34 mouse cellular contexts compared by ENCODE assay signal in the genomic region with DNA sequence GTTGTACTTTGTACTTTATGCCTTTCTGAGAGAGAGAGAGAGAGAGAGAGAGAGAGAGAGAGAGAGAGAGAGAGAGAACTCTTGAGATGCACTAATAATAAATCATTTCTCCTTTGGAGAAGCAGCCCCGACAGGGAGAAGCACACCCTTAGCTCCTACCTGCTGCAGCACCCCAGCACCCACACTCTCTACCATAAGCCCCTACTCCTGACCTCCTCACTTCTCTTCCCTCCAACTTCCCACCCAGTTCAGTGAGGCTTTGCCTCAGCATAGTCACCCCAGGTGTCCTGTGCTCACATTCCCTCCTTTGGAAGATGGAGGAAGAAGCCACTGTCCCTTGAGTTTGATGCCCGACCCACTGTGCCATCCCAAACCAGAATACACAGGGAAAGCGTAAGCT.
"Had no signal": no experiment of that assay in that cellular context is flagged by ENCODE, and none has a peak within 500 bp of the region (broad histone marks: within the 10 kb centered on the region; RNA-seq: fewer than 3 reads in every experiment).

No protein-coding gene starts in this region.

- H3K4me1 ChIP-seq: hindbrain, embryonic 12.5 days; hindbrain, embryonic 13.5 days; hindbrain, embryonic 15.5 days; intestine, embryonic 15.5 days; kidney, embryonic 15.5 days had no signal

- H3K36me3 ChIP-seq: hindbrain, embryonic 10.5 days had no signal

- ATAC-seq: hindbrain, embryonic 16.5 days; hindbrain, postnatal 0 days; inflammation-experienced regulatory T-cells, adult 6 months; intestine, embryonic 15.5 days; intestine, embryonic 16.5 days; intestine, postnatal 0 days had no signal

- H3K4me3 ChIP-seq: heart, embryonic 10.5 days; heart, embryonic 12.5 days; heart, embryonic 13.5 days; heart, embryonic 15.5 days; hindbrain, embryonic 10.5 days; hindbrain, embryonic 12.5 days; hindbrain, embryonic 13.5 days; hindbrain, embryonic 15.5 days; intestine, embryonic 15.5 days; kidney, embryonic 15.5 days; layer of hippocampus, adult 2 months had no signal

- H3K9ac ChIP-seq: heart, embryonic 12.5 days; heart, embryonic 13.5 days; heart, embryonic 15.5 days; hindbrain, embryonic 12.5 days; hindbrain, embryonic 13.5 days; hindbrain, embryonic 14.5 days; hindbrain, embryonic 15.5 days; intestine, embryonic 15.5 days; kidney, embryonic 15.5 days had no signal

- H3K4me2 ChIP-seq: heart, embryonic 11.5 days; heart, embryonic 12.5 days; heart, embryonic 13.5 days; heart, embryonic 15.5 days; hindbrain, embryonic 12.5 days; hindbrain, embryonic 13.5 days; hindbrain, embryonic 14.5 days; hindbrain, embryonic 15.5 days; intestine, embryonic 15.5 days; kidney, embryonic 15.5 days had no signal

- H3K27me3 ChIP-seq: heart, embryonic 12.5 days; heart, embryonic 13.5 days; heart, embryonic 15.5 days; hindbrain, embryonic 12.5 days; hindbrain, embryonic 13.5 days; hindbrain, embryonic 15.5 days; intestine, embryonic 15.5 days; kidney, embryonic 15.5 days had no signal

- H3K9me3 ChIP-seq: heart, embryonic 10.5 days; heart, embryonic 12.5 days; heart, embryonic 13.5 days; heart, embryonic 15.5 days; hindbrain, embryonic 10.5 days; hindbrain, embryonic 12.5 days; hindbrain, embryonic 13.5 days; hindbrain, embryonic 15.5 days; intestine, embryonic 15.5 days; kidney, embryonic 15.5 days had no signal

- H3K27ac ChIP-seq: heart, embryonic 10.5 days; heart, embryonic 13.5 days; heart, embryonic 15.5 days; hindbrain, embryonic 10.5 days; hindbrain, embryonic 12.5 days; hindbrain, embryonic 13.5 days; hindbrain, embryonic 14.5 days; hindbrain, embryonic 15.5 days; hindbrain, postnatal 0 days; intestine, embryonic 15.5 days; kidney, embryonic 15.5 days; kidney, postnatal 0 days; layer of hippocampus, adult 2 months had no signal

- DNase-seq: heart, postnatal 10 days; heart, postnatal 14 days; heart, postnatal 36 days; heart, postnatal 4 days; kidney, adult 11 months; kidney, adult 18-20 months; kidney, adult 2 months; kidney, adult 8-10 months; kidney, postnatal 10 days; kidney, postnatal 14 days; kidney, postnatal 25 days; kidney, postnatal 36 days; kidney, postnatal 4 days; layer of hippocampus, adult 9-11 months; layer of hippocampus, postnatal 36 days had no signal
